Mouse (Mus musculus) kidney, adult 2 months (tissue): ENCODE measurements at regions not wholly inside any gene's neighbourhood (a gene's known extent, or its start where the extent isn't known, plus 50 kb on each side); places are given as distances from the start of the nearest gene placed in this dataset.

Experiments
- DNase-seq: peaks from one replicate; pipeline ENCODE4 v3.0.0; 2021
- H3K27ac ChIP-seq: fragments of 200-500 bp; 2 replicates; pipeline ENCODE4 v1.5.1; 2012; ENCODE audit warnings: low read depth, low read length, control low read depth, inconsistent platforms; ENCODE audit not compliant: insufficient read depth
- H3K27me3 ChIP-seq: fragments of 200-500 bp; replicated peaks from 2 replicates; pipeline ENCODE4 v1.6.1; 2012; ENCODE audit warnings: mild to moderate bottlenecking, moderate library complexity, low read length, inconsistent platforms; ENCODE audit not compliant: control insufficient read depth, insufficient read depth
- H3K36me3 ChIP-seq: fragments of 200-500 bp; 2 replicates; pipeline ENCODE4 v1.6.1; 2012; ENCODE audit warnings: mild to moderate bottlenecking, moderate library complexity, low read length, inconsistent platforms; ENCODE audit not compliant: control insufficient read depth, insufficient read depth
- H3K4me1 ChIP-seq: fragments of 200-500 bp; 2 replicates; pipeline ENCODE4 v1.6.1; 2011; ENCODE audit warnings: low read length; ENCODE audit not compliant: control insufficient read depth, insufficient read depth
- H3K4me3 ChIP-seq: fragments of 200-500 bp; 2 replicates; pipeline ENCODE4 v1.5.1; 2011; ENCODE audit warnings: mild to moderate bottlenecking, low read depth, low read length, control low read depth; ENCODE audit not compliant: insufficient read depth
- CTCF ChIP-seq: fragments of 200-500 bp; conservative IDR thresholded peaks from 2 replicates; pipeline ENCODE4 v1.5.1; 2011; ENCODE audit warnings: low read depth, mild to moderate bottlenecking, control low read depth, low read length, moderate library complexity, mixed read lengths; ENCODE audit not compliant: insufficient read depth, insufficient read length
- POLR2A ChIP-seq: fragments of 200-500 bp; IDR thresholded peaks from one replicate; pipeline ENCODE4 v1.6.1; 2011; ENCODE audit warnings: low read depth, low read length, control low read depth
- WGBS: fragments of 180-500 bp; shearing (Covaris S2); methylation state at CpG from one replicate; pipeline ENCODE4 v1.1.7; 2018; 5-methylcytosine and 5-hydroxymethylcytosine counted together

DNA sequence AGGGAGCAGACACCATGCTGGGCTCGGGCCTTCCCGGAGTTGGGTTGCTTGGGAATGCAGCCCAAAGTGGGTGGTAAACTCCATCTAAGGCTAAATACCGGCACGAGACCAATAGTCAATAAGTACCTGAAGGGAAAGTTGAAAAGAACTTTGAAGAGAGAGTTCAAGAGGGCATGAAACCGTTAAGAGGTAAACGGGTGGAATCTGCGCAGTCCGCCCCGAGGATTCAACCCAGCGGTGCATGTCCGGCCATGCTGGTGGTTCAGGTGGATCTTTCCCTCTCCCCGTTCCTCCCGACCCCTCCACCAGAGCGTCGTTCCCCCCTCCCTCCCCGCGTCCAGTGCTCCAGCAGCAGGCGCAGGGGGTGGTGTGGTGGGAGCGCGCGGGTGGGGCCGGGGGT, 179.1 kb upstream of the Arhgef26 start:
- Histone ChIP-seq H3K4me3 (no peak overlapping the region), H3K36me3 (no peaks in the 10 kb centered on the region), H3K27me3 (no peaks in the 10 kb centered on the region), H3K27ac (no peak overlapping the region), H3K4me1 (no peaks in the 10 kb centered on the region)
- WGBS: 62% methylated on average over 22 of the region's 22 CpGs
- DNase-seq: peak; percentile 38
- TF ChIP-seq CTCF (no peak), POLR2A (no peak)

DNA sequence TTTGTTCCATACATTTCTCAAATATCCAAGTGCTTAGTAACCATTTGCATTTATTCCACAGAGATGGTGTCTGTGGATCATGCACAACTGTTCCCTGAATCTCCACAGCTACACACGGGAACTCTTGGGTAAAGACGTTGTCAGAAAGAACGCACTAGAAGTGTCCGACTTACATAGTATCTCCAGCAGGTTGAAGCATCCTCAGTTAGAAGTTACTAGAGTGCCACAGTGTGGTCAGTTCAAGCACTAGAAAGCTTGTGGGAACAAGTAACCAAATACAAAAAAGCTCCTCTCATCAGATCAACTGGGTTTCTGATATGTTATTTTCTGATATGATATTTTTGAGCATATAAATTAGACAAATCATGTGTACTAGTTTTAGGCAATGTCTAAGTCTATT, 167.5 kb upstream of the Arhgef26 start:
- Histone ChIP-seq H3K4me3 (no peak overlapping the region), H3K36me3 (no peaks in the 10 kb centered on the region), H3K4me1 (peaks cover 3% of the 10 kb centered on the region; the same call in 1 of the 2 replicates), H3K27ac (no peak overlapping the region), H3K27me3 (no peaks in the 10 kb centered on the region)
- 50% methylated on average over 4 of the region's 4 CpGs for WGBS
- no peak for TF ChIP-seq CTCF
- no peak for TF ChIP-seq POLR2A
- peak; percentile 14 for DNase-seq

DNA sequence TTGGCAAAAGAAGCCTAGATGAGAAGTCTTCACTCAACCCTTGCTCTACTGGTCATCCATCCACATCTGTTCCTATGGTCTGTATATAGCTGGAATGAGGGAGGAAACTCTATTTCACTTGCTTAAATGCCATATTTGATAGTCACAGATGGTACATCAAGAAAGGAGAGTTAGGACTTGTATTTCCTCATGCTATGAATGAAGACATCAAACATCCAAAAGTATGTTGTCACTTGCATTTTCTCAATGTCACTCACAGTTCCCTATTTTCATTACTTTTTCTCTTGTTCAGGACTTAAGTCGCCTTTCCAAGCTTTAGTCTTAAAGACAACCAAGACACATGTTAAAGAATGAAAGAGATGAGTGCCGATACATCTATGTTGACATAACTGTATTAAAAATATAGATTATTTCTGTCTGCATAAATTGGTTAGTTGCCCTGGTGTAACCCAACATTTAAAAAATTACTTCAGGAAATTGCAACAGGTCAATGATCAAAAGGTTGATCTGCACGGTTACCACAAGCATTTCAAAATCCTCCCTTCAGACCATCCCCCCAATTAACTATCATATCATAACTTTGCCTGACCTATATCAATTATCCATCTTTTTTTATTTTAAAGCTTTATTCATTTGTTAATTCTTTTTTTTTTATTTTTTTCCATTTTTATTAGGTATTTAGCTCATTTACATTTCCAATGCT, 150.2 kb upstream of the Arhgef26 start:
- WGBS: 82% methylated on average over 3 of the region's 3 CpGs
- TF ChIP-seq CTCF (no peak), POLR2A (no peak)
- Histone ChIP-seq H3K4me1 (no peaks in the 10 kb centered on the region), H3K27ac (no peak overlapping the region), H3K27me3 (no peaks in the 10 kb centered on the region), H3K4me3 (no peak overlapping the region), H3K36me3 (no peaks in the 10 kb centered on the region)
- DNase-seq: no peak

DNA sequence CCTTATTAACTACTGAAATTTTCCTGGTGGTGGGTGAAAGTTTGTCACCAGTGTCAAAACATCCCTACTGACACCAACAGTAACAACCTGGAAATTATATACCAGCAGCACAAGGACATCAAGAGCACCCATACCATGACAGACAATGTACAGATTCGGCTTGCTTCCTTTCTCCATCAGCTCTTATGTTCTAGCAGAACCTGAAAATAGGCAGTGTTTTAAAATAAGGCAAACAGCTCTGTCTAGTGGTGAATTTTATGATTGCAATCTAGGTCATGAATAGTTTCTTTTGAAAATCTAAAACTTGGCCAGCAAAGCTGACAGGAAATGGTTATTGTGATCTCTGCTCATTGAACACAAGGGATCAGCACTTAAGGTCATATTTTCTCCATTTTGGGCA, 145.7 kb upstream of the Arhgef26 start:
- WGBS: 16% methylated on average over 1 of the region's 1 CpGs
- no peaks in the 10 kb centered on the region for H3K4me1 ChIP-seq

DNA sequence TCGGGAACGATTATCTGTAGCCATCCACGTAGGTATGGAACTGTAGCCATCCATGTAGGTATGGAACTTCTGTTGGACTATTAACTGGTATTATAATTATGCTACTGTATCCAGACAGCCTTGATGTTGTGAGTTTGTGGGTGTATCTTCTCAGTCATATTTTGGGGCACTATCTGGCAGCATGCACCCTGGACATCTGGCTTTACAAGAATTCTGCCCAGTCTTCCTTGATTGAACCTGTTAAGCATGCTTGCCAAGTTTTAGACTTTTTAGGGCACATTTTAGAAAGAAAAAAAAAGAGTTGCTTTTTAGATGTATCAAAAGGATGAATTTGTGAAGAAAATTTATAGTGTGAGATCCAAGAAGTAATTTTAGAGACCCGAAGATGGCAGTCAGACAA, 143.7 kb upstream of the Arhgef26 start:
- Histone ChIP-seq H3K27ac (no peak overlapping the region), H3K4me1 (no peaks in the 10 kb centered on the region), H3K27me3 (no peaks in the 10 kb centered on the region), H3K36me3 (no peaks in the 10 kb centered on the region), H3K4me3 (no peak overlapping the region)
- DNase-seq: no peak
- TF ChIP-seq CTCF (no peak), POLR2A (no peak)
- 79% methylated on average over 4 of the region's 4 CpGs for WGBS

More for the DNA sequence above, 145.7 kb upstream of the Arhgef26 start:
- Histone ChIP-seq H3K27ac (no peak overlapping the region), H3K36me3 (no peaks in the 10 kb centered on the region), H3K4me3 (no peak overlapping the region), H3K27me3 (no peaks in the 10 kb centered on the region)
- peak; percentile 24 for DNase-seq
- no peak for TF ChIP-seq POLR2A
- no peak for TF ChIP-seq CTCF

DNA sequence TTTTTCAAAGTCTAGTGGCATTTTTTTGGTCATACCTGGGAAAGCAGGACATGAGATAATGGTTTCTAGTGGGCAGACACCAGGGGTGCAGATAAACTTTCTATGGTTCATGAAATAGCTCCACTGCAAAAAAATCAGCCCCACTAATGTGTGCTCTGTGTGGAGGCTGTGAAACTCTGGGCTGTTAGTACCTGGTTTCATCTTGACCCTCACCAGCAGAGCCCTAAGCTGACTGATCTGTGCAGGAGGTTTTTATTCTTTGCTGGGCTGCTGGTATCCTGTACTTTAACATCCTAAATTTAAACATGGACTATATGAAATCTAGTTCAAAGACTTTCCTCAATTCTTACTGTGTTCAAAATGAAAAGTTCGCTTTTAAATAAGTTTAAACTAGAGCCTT, 141.5 kb upstream of the Arhgef26 start:
- Histone ChIP-seq H3K27me3 (no peaks in the 10 kb centered on the region), H3K4me1 (no peaks in the 10 kb centered on the region), H3K27ac (no peak overlapping the region), H3K4me3 (no peak overlapping the region), H3K36me3 (no peaks in the 10 kb centered on the region)
- DNase-seq: no peak
- TF ChIP-seq POLR2A: no peak
- TF ChIP-seq CTCF: no peak
- 68% methylated on average over 1 of the region's 1 CpGs for WGBS

DNA sequence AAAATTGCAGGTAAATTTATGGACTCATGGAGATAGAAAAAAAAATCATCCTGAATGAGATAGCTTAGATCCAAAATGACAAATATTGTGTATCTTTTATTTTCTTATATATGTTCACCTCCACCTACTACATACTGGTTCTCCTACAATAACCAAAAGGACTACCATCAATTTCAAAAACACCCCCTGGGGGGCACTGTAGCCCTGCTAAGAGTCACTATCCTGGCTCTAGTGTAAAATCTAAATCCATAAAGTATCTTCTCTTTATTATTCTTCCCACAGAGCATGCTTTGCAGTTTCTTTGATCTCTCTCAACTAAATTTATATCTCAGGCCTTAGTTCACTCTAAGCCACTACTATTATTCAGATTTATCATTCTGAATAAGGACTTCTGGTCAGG, 122.3 kb upstream of the Arhgef26 start:
- H3K36me3 ChIP-seq: no peaks in the 10 kb centered on the region
- H3K4me1 ChIP-seq: no peaks in the 10 kb centered on the region
- DNase-seq: peak; percentile 28
- no peak overlapping the region for H3K27ac ChIP-seq
- TF ChIP-seq CTCF (no peak), POLR2A (no peak)
- no peaks in the 10 kb centered on the region for H3K27me3 ChIP-seq
- H3K4me3 ChIP-seq: no peak overlapping the region
